Comparison of ENCODE assay signal across 12 mouse cellular contexts in genomic region chr10:13106909-13107624, GRCm38 (mm10). TPM values are rescaled to one million over a fixed set of nuclear protein-coding genes. Genes with fewer than 3 reads are reported as not detected.
DNase-seq lines count a peak whose midpoint lies in the region; ATAC-seq and TF ChIP-seq lines count a peak whose summit lies in the region.
"Had no signal": no experiment of that assay in that cellular context is flagged by ENCODE, and none has a peak within 500 bp of the region (broad histone marks: within the 10 kb centered on the region; RNA-seq: fewer than 3 reads in every experiment).

No protein-coding gene starts in this region.

- H3K9ac ChIP-seq in kidney, embryonic 15.5 days, result no peak overlapping the region
- H3K9ac ChIP-seq in embryonic facial prominence, embryonic 11.5 days (replicated peaks; ENCODE audit: low read length), result no peak overlapping the region
- H3K9ac ChIP-seq in limb, embryonic 14.5 days (ENCODE audit: low read depth, low read length, severe bottlenecking), result no peak overlapping the region
- no peak overlapping the region for H3K9ac ChIP-seq in liver, embryonic 11.5 days (ENCODE audit: low read depth, low read length)

- no peaks in the 10 kb centered on the region for H3K9me3 ChIP-seq in heart, embryonic 10.5 days
- H3K9me3 ChIP-seq in kidney, embryonic 15.5 days (replicated peaks), result no peaks in the 10 kb centered on the region
- H3K9me3 ChIP-seq in embryonic facial prominence, embryonic 11.5 days (replicated peaks; ENCODE audit: control insufficient read depth, low read length), result no peaks in the 10 kb centered on the region
- no peaks in the 10 kb centered on the region for H3K9me3 ChIP-seq in limb, embryonic 14.5 days (ENCODE audit: control insufficient read depth, low read length)
- no peaks in the 10 kb centered on the region for H3K9me3 ChIP-seq in liver, embryonic 11.5 days (ENCODE audit: control insufficient read depth, low read length)

- peak overlapping the region; percentile 71 for H3K27ac ChIP-seq in heart, embryonic 10.5 days
- H3K27ac ChIP-seq in kidney, embryonic 15.5 days, result peak overlapping the region; percentile 64
- H3K27ac ChIP-seq in embryonic facial prominence, embryonic 11.5 days (replicated peaks; ENCODE audit: low read depth, low read length), result no peak overlapping the region
- H3K27ac ChIP-seq in limb, embryonic 14.5 days (replicated peaks; ENCODE audit: low read depth, low read length), result peak overlapping the region; percentile 40; the same call in 1 of the 2 replicates
- H3K27ac ChIP-seq in liver, embryonic 11.5 days (ENCODE audit: low read depth, low read length), result no peak overlapping the region

- no peak for TF ChIP-seq POLR2A in limb, embryonic 14.5 days (IDR thresholded peaks at IDR 0.05; ENCODE audit: borderline replicate concordance, extremely low read depth, insufficient read depth, insufficient read length)

- 0 out of 2 replicates have a peak, but pooled peaks have one; percentile 30 for ATAC-seq in kidney, embryonic 15.5 days (replicated peaks; ENCODE audit: low FRiP score)
- no peak for ATAC-seq in embryonic facial prominence, embryonic 11.5 days (replicated peaks; ENCODE audit: insufficient number of reproducible peaks, low FRiP score, low TSS enrichment, low read depth)
- ATAC-seq in limb, embryonic 14.5 days (ENCODE audit: low FRiP score, low read depth), result peak; percentile 53
- no peak for ATAC-seq in liver, embryonic 11.5 days (replicated peaks; ENCODE audit: low FRiP score)

- H3K4me2 ChIP-seq in kidney, embryonic 15.5 days, result no peak overlapping the region
- no peak overlapping the region for H3K4me2 ChIP-seq in embryonic facial prominence, embryonic 11.5 days (ENCODE audit: low read depth, low read length)
- H3K4me2 ChIP-seq in limb, embryonic 14.5 days (replicated peaks; ENCODE audit: low read depth, low read length, severe bottlenecking), result no peak overlapping the region
- H3K4me2 ChIP-seq in liver, embryonic 11.5 days, result no peak overlapping the region

- no peaks in the 10 kb centered on the region for H3K27me3 ChIP-seq in heart, embryonic 10.5 days (ENCODE audit: insufficient read depth, poor library complexity, severe bottlenecking)
- H3K27me3 ChIP-seq in kidney, embryonic 15.5 days, result no peaks in the 10 kb centered on the region
- H3K27me3 ChIP-seq in embryonic facial prominence, embryonic 11.5 days (ENCODE audit: control insufficient read depth, insufficient read depth, low read length), result no peaks in the 10 kb centered on the region
- no peaks in the 10 kb centered on the region for H3K27me3 ChIP-seq in limb, embryonic 14.5 days (ENCODE audit: control insufficient read depth, insufficient read depth, low read length)
- H3K27me3 ChIP-seq in liver, embryonic 11.5 days (replicated peaks; ENCODE audit: control insufficient read depth, insufficient read depth, low read length), result no peaks in the 10 kb centered on the region

- H3K4me1 ChIP-seq in heart, embryonic 10.5 days, result peaks cover 49% of the 10 kb centered on the region
- H3K4me1 ChIP-seq in kidney, embryonic 15.5 days, result peaks cover 51% of the 10 kb centered on the region
- no peaks in the 10 kb centered on the region for H3K4me1 ChIP-seq in embryonic facial prominence, embryonic 11.5 days (ENCODE audit: control insufficient read depth, insufficient read depth, low read length)
- H3K4me1 ChIP-seq in limb, embryonic 14.5 days (ENCODE audit: control insufficient read depth, insufficient read depth, low read length), result peaks cover 6% of the 10 kb centered on the region
- no peaks in the 10 kb centered on the region for H3K4me1 ChIP-seq in liver, embryonic 11.5 days (replicated peaks; ENCODE audit: control insufficient read depth, insufficient read depth, low read length)

- no peak overlapping the region for H3K4me3 ChIP-seq in heart, embryonic 10.5 days
- H3K4me3 ChIP-seq in kidney, embryonic 15.5 days (replicated peaks), result no peak overlapping the region
- H3K4me3 ChIP-seq in embryonic facial prominence, embryonic 11.5 days (ENCODE audit: low read depth, low read length), result no peak overlapping the region
- H3K4me3 ChIP-seq in limb, embryonic 14.5 days (replicated peaks; ENCODE audit: low read length), result no peak overlapping the region
- no peak overlapping the region for H3K4me3 ChIP-seq in liver, embryonic 11.5 days (ENCODE audit: low read depth, low read length)

- H3K36me3 ChIP-seq in heart, embryonic 10.5 days, result peaks cover 11% of the 10 kb centered on the region
- no peaks in the 10 kb centered on the region for H3K36me3 ChIP-seq in kidney, embryonic 15.5 days
- no peaks in the 10 kb centered on the region for H3K36me3 ChIP-seq in embryonic facial prominence, embryonic 11.5 days (replicated peaks; ENCODE audit: control insufficient read depth, insufficient read depth, low read depth, low read length)
- H3K36me3 ChIP-seq in limb, embryonic 14.5 days (ENCODE audit: control insufficient read depth, insufficient read depth, low read length), result peaks cover 3% of the 10 kb centered on the region; the same call in 1 of the 2 replicates
- no peaks in the 10 kb centered on the region for H3K36me3 ChIP-seq in liver, embryonic 11.5 days (ENCODE audit: control insufficient read depth, insufficient read depth, low read length)

- no peak for DNase-seq in heart, embryonic 10.5 days (ENCODE audit: low spot score)
- DNase-seq in heart, adult 9 months (ENCODE audit: low spot score in 2 of 2), result no peak
- no peak for DNase-seq in kidney, postnatal 10 days
- peak; percentile 15 for DNase-seq in embryonic facial prominence, embryonic 11.5 days (ENCODE audit: low spot score)
- DNase-seq in limb, embryonic 14.5 days (ENCODE audit: low spot score), result no peak
- DNase-seq in urinary bladder, adult 18-20 months (ENCODE audit: low spot score in 2 of 2), result no peak
- no peak for DNase-seq in liver, embryonic 11.5 days (ENCODE audit: low spot score)
- DNase-seq: cerebellum, postnatal 10 days; gastrocnemius, postnatal 10 days; kidney, adult 18-20 months; lung, postnatal 4 days had no signal

- 66% methylated on average over 9 of the region's 9 CpGs for WGBS in heart, embryonic 10.5 days
- 47% methylated on average over 9 of the region's 9 CpGs for WGBS in kidney, embryonic 15.5 days
- 58% methylated on average over 9 of the region's 9 CpGs for WGBS in embryonic facial prominence, embryonic 11.5 days
- 75% methylated on average over 9 of the region's 9 CpGs for WGBS in limb, embryonic 14.5 days
- WGBS in liver, embryonic 11.5 days, result 71% methylated on average over 9 of the region's 9 CpGs

RNA-seq across cellular contexts. Expression of gene Plagl1, which starts 46.8 kb away (rescaled TPM):
- 206 and 245 TPM in 2 replicates for polyA plus RNA-seq in heart, embryonic 10.5 days (2016; fragmentation: Nextera tagmentation; extraction: Ambion mirVana)
- polyA plus RNA-seq in kidney, embryonic 15.5 days (2015; fragmentation: Nextera tagmentation; extraction: Ambion mirVana), result 99.2 and 114 TPM in 2 replicates
- polyA plus RNA-seq in embryonic facial prominence, embryonic 11.5 days (2014; fragmentation: Nextera tagmentation; extraction: Ambion mirVana), result 136 and 141 TPM in 2 replicates
- polyA plus RNA-seq in limb, embryonic 14.5 days (2012; rRNA removed), result 841 and 1,093 TPM in 2 replicates
- 298 and 354 TPM in 2 replicates for polyA plus RNA-seq in limb, embryonic 14.5 days (2014; fragmentation: Nextera tagmentation; extraction: Ambion mirVana)
- polyA plus RNA-seq in liver, embryonic 11.5 days (2014; fragmentation: Nextera tagmentation; extraction: Ambion mirVana), result 163 and 165 TPM in 2 replicates

Comparison
In these comparisons a context has a peak if more than half of its experiments do, and no peak if none do; other contexts are left out.
1. H3K27ac ChIP-seq: peak in heart, embryonic 10.5 days (single experiment), kidney, embryonic 15.5 days (single experiment) and limb, embryonic 14.5 days (single experiment); none in embryonic facial prominence, embryonic 11.5 days (single experiment) and liver, embryonic 11.5 days (single experiment).
2. ATAC-seq: peak in kidney, embryonic 15.5 days (single experiment) and limb, embryonic 14.5 days (single experiment); none in embryonic facial prominence, embryonic 11.5 days (single experiment) and liver, embryonic 11.5 days (single experiment).